Mouse (Mus musculus) cerebellum, adult 2 months (tissue): ENCODE results near the gene Fam3b.

Experiments
- CTCF ChIP-seq: fragments of 200-500 bp; IDR thresholded peaks from 2 replicates; pipeline ENCODE4 v1.5.1; 2011; ENCODE audit warnings: low read depth, mild to moderate bottlenecking, control low read depth, low read length, moderate library complexity, borderline replicate concordance; ENCODE audit not compliant: insufficient read depth
- POLR2A ChIP-seq: fragments of 200-500 bp; IDR thresholded peaks from 2 replicates; pipeline ENCODE4 v1.6.1; 2011; ENCODE audit warnings: low read length, control low read depth, borderline replicate concordance; ENCODE audit not compliant: insufficient read depth

GRCm38 (mm10) chr16:97496026-97496425 is 18.6 kb downstream of the Fam3b start:
- no peak for TF ChIP-seq CTCF
- no peak for TF ChIP-seq POLR2A
